Mouse (Mus musculus) heart, adult 18-20 months (tissue): ENCODE data around the gene Twf2. TPM values are rescaled to one million over a fixed set of nuclear protein-coding genes. Genes with fewer than 3 reads are reported as not detected.
"Not testable (repeated sequence)": the region's sequence is repeated elsewhere in the genome, so short reads cannot be mapped to it uniquely, and the experiment has no call there.

ENCODE experiments used
- DNase-seq, 2 experiments: peaks; one replicate each; pipeline ENCODE4 v3.0.0; 2021 to 2022; ENCODE audit warnings: mixed read lengths in 1 of 2
- long read RNA-seq, 2 experiments: library from polyadenylated mRNA; stranded (forward); transcript quantifications; one replicate each; pipeline ENCODE4 v2.0.0; 2021
- total RNA-seq, 2 experiments: library from RNA; stranded (reverse); gene quantifications; 2 replicates each; pipeline ENCODE4 v1.2.3; 2021

Gene Twf2
- 100 to 1,000 TPM; 229 to 242 TPM for total RNA-seq
- long read RNA-seq, experiment 1, transcript Twf2-204 (8 exons, 1,508 nt): major isoform, 98 of 126 reads
- long read RNA-seq, experiment 1, transcript Twf2-201 (9 exons, 1,596 nt): minor isoform, 15 of 126 reads
- long read RNA-seq, experiment 1, partial matches to known transcripts: 5 of 126 reads
- long read RNA-seq, experiment 1, other reads (novel, unspliced or antisense): 7 of 126 reads
- long read RNA-seq, experiment 2, transcript Twf2-201 (9 exons, 1,596 nt): minor isoform, 8 of 93 reads
- long read RNA-seq, experiment 2, transcript Twf2-204 (8 exons, 1,508 nt): major isoform, 73 of 93 reads
- long read RNA-seq, experiment 2, partial matches to known transcripts: 4 of 93 reads
- long read RNA-seq, experiment 2, other reads (novel, unspliced or antisense): 7 of 93 reads

DNA sequence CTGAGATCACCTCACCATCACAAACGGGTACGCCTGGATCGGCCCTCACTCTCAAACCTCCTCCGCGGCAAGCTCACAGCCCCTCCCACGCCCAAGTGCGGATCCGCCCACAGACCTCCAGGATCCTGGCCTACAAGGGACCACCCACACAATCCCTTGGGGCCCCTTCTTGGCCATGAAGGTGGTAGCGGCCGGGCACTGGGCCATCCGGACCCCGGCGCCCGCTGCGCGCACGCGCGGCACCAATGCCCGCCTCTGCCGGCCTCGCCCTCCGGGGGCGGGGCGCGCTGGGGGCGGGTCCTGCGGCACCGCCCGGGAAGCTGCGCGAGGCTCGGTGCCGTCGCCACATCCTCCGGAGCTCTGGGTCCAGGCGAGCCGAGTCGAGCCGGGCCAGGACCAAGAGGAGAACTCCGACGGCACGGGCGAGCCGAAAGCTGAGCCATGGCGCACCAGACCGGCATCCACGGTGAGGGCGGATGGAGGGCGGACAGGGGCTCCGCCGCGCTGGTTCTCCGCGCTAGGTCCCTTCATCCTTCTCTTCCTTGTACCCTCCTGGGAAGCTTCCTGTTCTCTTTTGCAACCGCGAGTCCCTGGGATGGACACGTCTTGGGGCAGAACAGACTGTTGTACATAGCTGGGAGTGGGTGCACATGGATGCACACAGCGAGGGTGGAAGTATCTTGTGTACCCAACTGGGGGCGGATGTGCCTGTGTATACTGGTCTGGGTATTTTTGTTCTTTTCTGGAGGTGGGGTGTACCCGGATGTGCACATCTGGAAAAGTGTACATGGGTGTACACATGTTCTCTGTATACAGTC, at the start of gene Twf2:
TSS of gene Twf2 (plus strand) at position 290 of the 818 bp plus-strand sequence.
- peak; percentile 95 to 97 for DNase-seq

GRCm38 (mm10) chr9:106154106-106154505, 48.8 kb upstream of the Twf2 start:
- DNase-seq: no peak

DNA sequence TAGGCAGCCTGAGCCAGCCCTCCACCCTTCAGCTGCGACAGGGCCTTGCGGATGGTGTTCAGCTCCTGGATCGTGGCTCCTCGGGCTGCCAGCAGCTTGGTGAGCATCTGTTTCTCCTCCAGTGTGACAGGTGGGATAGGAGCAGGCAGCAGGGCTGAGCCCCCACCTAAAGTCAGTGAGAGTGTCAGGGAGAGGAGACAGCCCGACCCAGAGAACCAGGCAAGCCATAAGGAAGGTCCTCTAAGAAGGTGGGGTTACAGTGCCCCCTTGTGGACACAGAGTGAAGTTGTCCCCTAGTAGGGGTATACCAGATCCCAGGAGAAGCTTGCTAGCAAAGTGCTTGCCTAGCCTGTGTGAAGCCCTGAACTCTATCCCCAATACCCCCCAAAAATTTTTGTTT, 46.5 kb upstream of the Twf2 start:
- DNase-seq: peak; percentile 40 to 53

DNA sequence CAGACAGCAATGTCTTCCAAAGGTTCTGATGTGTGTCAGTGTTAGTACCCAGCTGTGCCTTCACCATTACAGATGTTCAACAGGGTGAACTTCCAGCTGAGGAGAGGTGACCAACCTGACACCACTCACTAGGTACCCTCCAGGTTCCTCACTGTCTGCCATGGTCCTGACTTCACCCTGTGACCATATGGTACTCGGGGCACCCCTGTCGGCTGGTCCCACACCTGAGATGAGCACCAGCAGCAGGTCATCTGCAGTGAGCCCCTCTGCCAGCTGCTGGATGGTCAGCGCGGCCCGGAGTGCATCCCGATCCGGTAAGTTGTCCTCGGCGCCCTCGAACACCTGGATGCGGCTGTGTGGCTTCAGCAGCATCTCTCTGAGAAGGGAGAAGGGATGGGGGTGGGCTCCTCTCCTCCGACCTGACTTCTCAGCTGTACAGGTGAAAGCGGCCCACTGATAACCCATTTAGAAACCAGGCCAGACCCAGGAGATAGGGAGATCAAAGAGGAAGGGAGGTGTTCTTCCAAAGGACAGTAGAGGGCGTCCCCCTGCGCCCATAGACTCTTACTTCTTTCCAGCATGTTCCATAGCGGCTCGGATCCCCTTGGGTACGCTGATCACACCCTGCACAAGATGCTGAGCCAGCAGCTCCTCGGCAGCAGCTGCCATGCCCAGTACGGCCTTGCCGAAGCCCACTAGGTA, 45.8 kb upstream of the Twf2 start:
- DNase-seq: no peak

DNA sequence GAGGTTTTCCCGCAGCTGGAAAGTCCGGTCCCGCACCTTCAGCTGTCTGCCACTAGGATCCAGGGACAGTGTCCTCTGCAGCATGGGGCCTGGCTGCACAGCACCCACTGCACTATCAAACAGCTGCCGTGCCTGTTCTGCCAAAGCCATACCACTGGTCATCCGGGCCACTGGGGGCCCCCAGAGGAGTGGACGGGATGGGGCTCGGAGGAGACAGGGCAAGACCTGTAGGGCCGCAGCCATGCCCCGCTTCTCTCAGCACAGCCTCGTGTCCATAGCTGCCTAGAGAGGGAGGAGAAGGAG, 45.3 kb upstream of the Twf2 start:
- DNase-seq: no peak

GRCm38 (mm10) chr9:106158037-106158491, 44.8 kb upstream of the Twf2 start, which contains the start of gene Glyctk:
Gene Glyctk (minus strand): TSS chr9:106158138.
- DNase-seq: no peak

DNA sequence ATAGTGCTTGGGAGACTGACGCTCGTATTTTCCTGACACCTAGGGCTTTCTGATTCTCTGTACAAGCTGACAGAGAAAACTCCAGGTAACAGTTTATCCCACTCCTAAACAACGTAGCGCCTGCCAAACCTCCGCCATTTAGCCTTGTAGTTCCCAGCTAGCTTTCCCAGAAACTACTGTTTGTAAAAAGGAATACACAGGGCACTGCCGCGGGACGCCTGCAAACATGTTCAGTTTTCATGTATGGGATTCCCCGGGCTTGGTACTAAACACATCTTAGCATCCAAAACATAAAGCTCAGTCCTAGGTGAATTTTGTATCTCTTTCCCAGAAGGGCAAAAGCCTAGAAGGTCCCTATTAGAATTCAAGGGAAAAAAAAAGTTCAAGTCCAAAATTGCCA, 43.7 kb upstream of the Twf2 start:
- DNase-seq: no peak

GRCm38 (mm10) chr9:106159784-106160301, 43.1 kb upstream of the Twf2 start:
- peak; percentile 96 to 99 for DNase-seq

- no peak for DNase-seq
Observed at GRCm38 (mm10) chr9:106160426-106160825, 42.5 kb upstream of the Twf2 start.

DNA sequence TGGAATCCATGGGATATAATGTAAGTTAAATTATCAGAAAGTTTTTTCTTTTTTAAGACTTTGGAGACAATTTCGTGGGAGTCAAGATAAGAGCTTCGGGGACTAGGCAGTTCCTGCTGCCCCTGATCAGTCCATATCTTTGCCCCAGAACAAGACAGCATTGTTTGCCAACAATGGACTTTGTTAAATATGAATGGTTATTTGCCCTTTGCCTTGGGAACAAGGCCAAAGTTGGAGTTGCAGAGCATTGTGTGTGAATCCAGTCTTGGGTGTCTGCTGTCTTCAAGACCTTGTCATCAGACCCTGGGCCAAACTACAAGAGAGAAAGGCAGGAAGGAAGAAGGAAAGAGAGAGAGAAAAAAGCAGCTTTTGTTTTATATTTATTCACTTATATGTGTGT, 36.2 kb upstream of the Twf2 start:
- no peak for DNase-seq

DNA sequence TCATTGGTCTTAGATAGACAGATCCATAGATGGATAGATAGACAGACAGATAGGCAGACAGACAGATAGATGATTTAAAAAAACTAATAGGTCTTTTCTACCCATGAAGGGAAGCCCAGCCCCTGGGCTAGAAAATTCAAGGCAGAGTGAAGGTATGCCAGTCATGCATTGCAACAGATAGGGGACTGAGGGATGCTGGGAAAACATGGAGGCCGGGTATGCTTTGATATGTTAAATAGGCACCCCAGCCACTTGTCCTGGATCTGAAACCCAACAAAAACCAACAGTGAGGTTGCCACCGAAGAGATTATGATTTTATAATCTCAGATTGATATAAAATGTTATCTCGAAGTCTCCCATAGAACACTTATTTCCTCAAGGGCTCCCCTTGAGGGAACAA, 35.7 kb upstream of the Twf2 start:
- DNase-seq: no peak

DNA sequence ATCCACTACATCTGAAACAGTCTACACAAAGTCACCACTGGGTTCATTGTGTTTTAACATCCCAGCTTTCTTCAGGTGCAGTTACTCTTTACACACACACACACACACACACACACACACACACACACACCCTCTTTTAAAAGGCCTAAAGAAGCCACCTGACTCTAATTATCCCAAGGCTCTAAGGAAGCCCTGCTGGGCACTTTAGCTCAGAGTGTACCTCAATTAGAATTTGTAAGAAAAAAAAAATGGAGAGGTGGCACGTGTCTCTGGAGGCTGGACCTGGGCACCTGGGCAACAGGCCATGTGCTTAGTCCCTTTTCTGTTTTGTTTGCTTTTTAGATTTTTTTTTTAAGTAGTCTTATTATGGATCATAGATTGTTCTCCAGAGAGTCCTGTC, 35.2 kb upstream of the Twf2 start:
- DNase-seq: no peak

DNA sequence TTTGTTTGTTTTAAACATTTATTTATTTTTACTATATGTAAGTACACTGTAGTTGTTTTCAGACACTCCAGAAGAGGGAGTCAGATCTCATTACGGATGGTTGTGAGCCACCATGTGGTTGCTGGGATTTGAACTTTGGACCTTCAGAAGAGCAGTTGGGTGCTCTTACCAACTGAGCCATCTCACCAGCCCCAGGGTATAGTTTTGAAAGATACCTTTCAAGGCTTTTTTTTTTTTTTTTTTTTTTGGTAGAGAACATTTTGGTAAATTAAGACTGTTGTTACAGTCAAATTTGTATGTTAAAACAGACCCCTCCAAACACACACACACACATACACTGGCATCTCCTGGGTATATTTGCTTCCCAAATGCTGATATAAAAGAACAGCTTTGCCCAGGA, 33.9 kb upstream of the Twf2 start:
- DNase-seq: not testable (repeated sequence)

DNA sequence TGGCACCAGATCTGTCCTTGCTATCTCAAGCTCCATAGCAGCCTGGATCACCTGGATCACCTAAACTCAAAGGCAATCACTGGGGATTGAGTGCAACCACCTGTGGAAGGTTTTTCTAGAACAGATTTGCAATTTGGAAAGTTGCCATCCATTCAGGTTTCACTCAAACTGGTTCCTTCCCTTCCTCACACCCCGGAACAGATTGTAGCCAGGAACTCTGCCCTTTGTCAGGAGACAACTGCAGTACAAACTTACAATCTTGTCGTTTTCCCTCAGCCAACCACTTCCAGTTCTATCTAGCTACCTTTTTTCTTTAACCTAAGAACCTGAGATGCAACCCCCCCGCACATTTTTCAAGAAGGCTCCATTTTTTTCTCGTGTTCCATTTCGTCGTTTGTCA, 33.0 kb upstream of the Twf2 start:
- DNase-seq: no peak

DNA sequence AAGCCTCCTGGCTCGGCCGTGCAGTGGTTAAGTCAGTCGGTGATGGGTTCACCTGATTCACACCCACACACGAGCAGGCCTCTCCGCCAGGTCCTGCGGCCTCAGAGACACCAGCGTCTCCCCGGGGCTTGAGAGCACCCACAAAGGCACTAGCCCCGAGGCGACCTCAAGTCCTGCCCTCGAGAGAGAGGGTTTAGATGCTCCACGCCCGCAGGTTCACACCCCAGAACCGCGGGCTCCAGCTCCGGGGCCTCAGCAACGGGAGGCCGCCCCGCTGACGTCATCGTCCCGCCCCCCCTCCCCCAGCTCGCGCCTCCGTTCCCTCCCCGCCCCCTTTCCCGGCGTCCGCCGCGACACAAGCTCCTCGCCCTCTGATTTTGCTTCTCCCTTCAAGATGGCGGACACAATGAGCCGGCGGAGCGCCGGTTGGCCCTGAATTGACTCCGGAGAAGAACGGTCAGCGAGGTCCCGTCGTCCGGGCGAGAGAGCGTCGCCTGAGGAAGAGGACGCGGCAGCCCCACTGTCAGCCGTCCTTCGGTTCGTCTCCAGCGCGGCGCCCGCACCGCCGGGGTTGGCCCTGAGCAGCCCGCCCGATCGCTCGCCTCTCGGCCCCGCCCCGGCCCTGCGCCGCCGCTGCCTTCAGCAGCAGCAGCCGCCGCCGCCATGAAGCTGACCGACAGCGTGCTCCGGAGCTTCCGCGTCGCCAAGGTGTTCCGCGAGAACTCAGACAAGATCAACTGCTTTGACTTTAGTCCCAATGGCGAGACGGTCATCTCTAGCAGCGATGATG, 32.2 kb upstream of the Twf2 start, which contains the start of gene Wdr82:
TSS of gene Wdr82 (plus strand) at position 373 of the 790 bp plus-strand sequence.
- peak; percentile 94 for DNase-seq

DNA sequence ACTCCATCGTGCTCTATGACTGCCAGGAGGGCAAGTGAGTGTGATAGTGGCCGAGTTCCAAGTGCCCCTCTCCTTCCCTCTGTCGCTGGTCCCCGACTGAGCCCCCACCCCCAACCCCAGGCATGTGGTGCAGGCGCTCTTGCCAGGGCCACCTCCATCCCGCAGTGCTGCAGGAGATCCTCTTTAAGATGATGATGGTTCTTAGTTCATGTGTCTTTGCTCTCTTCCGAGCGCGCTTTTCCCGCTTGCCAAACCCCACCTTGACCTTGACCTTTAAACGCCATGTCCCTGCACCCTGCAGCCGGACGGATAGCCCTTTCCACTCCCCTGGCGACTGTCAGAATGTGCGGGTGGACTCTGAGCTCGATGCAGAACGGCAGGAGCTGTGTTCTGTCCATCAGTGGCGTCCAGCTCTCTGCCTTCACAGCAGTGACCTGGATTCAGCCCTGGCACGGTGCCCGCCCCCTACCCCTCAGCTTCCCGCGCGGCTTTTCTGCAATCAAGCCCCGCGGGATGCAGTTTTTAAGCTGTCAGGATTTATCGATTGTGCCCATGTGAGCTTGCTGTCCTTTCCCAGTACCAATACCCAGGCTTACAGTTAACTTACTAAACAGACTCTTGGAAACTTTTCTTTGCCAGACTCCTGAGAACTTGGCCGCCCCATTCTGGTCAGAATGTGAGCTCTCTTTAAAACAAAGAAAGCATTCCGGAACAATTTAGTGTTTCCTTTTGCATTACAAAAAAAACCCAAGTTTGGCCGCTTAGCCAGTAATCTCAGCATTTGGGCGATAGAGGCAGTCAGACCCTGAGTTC, 31.4 kb upstream of the Twf2 start:
- DNase-seq: peak; percentile 71 to 81

- DNase-seq: peak in 1 of 2 experiments; percentile 36
Observed at GRCm38 (mm10) chr9:106172527-106172926, 30.4 kb upstream of the Twf2 start.

- DNase-seq: no peak
Observed at GRCm38 (mm10) chr9:106173363-106173762, 29.5 kb upstream of the Twf2 start.

DNA sequence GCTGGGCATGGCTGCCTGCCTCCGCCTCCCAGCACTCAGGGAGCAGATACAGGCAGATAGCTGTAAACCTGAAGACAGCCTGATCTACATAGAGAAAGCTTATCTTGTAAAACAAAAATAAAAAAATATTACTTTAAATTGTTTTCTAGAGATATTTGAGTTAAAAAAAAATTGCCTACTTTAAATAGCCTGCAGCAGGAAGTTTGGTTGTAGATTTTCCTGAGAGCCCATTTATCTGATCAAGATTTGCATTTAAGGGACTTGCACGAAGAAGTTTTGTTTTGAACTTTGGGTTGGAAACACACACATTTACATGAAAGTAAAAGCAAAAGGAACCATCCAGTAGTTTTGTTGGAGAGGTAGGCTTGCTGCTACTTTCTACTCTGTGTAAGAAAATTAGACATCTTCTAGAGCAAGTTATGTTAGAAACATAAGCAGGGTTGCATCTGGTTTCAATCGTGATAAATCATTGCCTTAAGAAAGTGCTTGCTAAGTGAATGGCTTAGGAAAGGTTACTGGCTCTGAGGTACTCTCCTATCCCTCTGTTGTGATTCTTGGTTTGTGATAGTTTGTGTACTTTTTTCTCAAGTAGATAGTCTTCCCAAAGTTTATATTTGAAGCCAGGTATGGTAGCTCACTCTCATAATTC, 27.2 kb upstream of the Twf2 start:
- no peak for DNase-seq

GRCm38 (mm10) chr9:106176769-106177168, 26.1 kb upstream of the Twf2 start:
- DNase-seq: no peak
